Mouse (Mus musculus): Measurements from ENCODE around the gene Armc7.
A peak's percentile ranks its signal among the peaks of the same experiment; 100 is the strongest.
"Not testable (repeated sequence)": the region's sequence is repeated elsewhere in the genome, so short reads cannot be mapped to it uniquely, and the experiment has no call there.

Gene Armc7

GRCm38 (mm10) chr11:115491356-115492083 is 16.1 kb downstream of the Armc7 start, which contains the start of gene Nt5c:
Gene Nt5c (minus strand): TSS chr11:115491862.
- DNase-seq (ENCODE audit: low spot score) = peak; percentile 75

GRCm38 (mm10) chr11:115492387-115492786 is 16.9 kb downstream of the Armc7 start:
- DNase-seq (ENCODE audit: low spot score) = no peak

DNA sequence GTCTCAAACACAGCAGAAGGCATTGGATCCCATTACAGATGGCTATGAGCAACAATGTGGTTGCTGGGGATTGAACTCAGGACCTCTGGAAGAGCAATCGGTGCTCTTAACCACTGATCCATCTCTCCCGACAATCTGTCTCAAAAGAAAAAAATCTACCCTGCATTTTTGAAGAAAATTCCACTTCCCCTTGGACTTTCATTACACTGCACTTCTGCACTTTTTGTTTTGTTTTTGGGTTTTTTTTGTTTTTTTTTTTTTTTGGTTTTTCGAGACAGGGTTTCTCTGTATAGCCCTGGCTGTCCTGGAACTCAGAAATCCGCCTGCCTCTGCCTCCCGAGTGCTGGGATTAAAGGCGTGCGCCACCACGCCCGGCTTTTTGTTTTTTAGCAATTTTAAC is 21.1 kb downstream of the Armc7 start:
- not testable (repeated sequence) for DNase-seq (ENCODE audit: low spot score)

DNA sequence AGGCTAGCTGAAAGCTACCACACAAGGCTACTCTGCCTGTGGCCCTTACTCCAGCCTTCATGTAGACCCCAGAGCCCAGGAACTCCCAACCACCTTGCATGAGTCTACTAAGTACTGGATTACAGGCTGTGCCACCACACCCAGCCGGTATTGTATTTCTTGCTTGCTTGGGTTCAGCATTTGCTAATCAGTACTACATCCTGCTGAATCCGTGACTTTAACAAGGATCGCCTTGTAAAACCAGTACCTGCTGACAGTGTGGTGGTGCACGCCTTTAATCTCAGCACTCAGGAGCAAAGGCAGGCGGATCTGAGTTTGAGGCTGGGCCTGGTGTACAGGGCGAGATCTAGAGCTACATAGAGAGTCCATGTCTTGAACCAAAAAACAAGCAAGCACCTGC is 27.2 kb downstream of the Armc7 start:
- DNase-seq (ENCODE audit: low spot score) = no peak

DNA sequence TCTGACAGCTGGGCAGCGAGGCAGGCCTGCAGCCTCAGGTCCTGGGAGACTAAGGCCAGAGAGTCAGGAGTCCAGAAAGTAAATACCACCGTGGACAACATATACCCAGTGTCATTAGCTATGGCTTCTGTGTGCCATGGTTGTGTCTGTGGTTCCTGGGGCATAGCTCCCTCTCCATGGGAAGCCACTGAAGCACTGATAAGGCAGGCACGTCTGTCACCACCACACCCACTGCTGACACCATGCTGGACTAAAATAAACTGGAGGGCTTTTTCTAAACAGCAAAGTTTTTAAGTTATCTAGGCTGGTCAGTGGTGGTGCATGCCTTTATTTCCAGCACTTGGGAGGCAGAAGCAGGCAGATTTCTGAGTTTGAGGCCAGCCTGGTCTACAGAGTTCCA is 31.1 kb downstream of the Armc7 start:
- DNase-seq (ENCODE audit: low spot score) = no peak

DNA sequence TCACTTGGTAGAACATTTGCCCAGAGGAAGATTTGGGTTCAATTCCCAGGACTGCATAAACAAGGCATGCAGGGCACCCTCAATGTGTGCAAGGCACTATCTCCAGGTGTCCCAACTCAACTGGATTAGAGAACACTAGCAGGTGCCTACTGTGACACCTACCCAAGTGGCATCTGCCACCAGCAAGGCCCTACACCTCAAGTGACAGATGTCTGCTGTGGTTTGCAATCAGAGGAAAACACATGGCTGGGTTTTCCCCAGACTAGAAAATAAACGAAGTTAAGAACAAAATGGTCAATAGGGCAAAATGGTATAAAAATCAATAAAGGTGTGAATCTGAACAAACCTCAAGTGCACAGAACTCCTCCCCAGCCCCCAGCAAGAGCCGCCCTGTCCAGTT is 32.6 kb downstream of the Armc7 start:
- no peak for DNase-seq (ENCODE audit: low spot score)

DNA sequence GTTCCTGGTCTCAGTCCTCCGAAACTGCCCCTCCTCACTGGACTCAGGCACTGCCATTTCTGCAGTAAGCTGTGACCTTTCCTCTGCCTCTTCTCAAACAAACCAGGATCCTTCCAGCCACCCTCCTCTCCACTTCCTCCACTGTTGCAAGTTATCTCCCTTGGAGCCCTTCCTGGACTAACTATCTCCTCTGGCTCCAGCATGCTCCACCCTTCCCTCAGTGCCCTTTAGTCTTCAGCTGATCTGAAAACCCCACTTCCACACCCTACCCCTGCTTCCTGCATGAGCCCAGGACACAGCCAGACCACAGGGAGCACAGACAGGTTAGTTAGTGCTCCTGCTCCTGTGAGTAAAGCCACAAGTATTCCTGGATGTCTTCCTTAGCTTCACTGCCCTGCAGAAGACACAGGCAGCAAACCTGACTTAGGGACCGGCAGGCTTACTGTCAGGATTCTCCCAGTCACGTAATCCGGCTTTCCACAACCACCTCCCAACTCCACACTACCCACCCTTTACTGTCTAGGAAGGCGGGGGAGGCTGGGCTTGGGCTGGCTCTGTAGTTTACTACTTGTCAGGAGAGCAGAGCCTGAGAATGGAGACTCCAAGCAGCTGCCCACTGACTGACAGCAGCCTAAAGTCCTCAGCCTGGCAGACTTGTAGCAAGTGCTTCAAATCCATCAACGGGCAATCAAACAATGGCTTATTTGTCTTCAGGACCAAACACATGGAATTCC is 34.5 kb downstream of the Armc7 start:
- DNase-seq (ENCODE audit: low spot score) = no peak

- no peak for DNase-seq (ENCODE audit: low spot score)
Measured at GRCm38 (mm10) chr11:115510507-115510888, 35.0 kb downstream of the Armc7 start.

DNA sequence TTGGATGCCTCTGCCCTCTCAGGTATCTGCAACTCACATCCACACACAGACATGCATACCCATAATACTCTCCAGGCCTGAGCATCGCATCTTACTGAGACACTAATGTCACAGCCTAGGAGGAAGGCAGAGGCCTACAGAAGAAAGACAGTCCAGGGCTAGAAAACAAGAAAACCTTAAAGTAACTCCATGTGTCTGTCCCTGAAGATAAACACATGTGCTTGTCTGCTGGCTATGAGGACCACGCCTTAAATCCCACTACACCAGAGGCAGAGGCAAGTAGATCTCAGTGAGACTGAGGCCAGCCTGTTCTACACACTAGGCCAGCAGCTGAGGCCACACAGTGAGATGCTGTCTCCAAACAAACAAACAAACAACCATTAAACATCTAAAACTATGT is 35.7 kb downstream of the Armc7 start:
- peak; percentile 27 for DNase-seq (ENCODE audit: low spot score)

GRCm38 (mm10) chr11:115512004-115512403 is 36.5 kb downstream of the Armc7 start:
- no peak for DNase-seq (ENCODE audit: low spot score)

- peak; percentile 30 for DNase-seq (ENCODE audit: low spot score)
Measured at GRCm38 (mm10) chr11:115512407-115513183, 37.1 kb downstream of the Armc7 start.

DNA sequence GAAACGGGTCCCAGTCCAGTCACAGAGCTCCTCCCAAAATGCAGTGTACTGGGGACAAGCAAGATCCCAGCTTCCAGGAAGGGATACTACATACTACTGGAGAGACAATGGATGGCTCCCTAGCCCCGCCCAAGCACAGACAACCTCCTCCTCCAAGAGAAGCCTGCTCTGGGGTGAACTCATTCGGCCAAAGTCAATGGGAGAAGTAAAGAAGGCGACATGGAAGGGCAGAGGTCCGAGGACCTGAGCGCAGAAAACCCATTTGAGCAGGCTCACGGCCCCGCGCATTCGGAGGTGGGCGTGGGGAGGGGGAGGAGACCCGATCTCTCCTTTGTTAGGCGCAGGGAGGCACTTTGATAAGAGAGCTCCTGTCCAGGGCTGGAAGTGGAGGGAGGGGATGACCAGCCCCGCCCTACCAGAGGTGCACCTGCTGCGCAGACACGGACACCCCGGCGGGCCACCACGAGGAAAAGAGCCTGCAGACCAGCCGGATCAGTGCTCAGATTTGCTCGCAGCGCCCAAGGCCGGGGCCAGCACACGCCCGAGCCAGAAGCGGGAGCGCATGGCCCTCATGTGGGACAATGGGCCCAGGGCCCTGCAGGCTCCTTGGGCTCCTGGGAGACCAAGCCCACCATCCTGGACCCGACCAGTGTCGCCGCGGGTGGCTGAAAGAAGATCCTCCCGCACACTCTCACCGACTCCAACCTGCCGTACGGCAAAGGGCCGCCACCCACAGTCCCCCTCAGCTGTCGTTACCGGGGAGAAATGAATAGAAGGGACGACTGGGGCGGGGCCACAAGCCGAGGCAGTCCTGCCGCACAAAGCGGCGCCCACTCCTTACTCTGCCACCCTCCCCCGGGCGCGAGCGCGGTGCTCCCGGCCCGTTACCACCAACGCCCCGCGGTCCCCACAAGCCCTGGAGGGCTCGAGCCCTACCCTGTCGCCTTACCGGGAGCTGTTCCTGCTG is 38.1 kb downstream of the Armc7 start:
- no peak for DNase-seq (ENCODE audit: low spot score)

DNA sequence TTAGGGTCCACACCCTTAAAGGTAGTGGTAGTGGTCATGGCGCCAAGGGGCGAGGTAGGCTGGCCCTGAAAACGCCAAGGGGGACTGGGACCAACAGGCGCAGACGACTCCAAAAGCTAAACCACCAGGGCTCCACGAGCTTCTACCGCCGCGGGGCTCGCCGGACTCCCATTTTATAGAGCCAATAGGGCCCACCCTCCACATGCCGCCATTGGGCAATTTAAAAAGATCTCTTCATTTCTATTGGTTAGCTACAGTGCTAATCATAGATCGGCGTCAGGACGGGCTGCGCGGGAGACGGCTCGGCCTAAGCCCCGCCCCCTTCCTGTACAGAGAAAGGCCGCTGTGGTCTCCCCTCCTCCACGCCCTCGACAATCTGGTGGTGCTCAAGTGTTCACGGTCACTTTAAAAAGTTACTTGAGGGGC is 38.8 kb downstream of the Armc7 start, which contains the start of gene Jpt1:
Jpt1 (minus strand) TSS at position 150 of the 426 bp plus-strand sequence.
- DNase-seq (ENCODE audit: low spot score) = peak; percentile 95

DNA sequence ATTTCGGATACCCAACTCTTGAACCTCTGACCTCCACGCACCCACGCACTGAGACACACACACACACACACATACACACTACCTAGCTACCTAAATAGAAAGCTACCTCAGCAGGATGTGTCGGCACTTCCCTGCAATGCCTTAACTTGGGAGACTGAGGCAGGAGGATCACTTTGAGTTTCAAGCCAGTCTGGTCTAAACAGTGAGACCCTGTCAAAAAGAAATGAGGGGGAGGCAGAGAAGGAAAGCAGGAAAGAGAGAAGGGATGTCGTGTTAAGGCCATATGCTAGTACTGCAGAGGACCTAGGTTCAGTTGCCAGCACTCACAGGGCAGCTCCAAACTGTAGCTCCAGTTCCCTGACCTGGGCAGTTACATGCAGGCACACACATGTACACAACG is 39.6 kb downstream of the Armc7 start:
- DNase-seq (ENCODE audit: low spot score) = no peak

DNA sequence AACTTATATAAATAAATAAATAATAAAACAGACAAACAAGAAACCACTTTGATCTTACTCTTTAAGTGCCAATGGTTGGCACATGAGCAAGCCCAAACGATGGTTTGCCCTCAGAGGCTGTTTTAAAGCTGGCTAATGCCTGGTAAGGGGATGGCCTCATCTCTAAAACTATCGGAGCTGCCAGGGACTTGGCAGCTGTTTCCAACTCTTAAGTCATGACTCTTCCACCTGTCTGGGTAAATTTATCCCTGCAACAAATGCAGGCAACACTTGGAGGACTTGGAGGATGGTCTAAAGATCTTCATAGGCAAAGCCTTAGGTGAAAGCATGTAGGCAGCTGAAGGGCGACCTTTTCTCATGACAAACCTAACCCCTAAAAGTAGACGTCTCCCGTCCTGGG is 41.5 kb downstream of the Armc7 start:
- DNase-seq (ENCODE audit: low spot score) = no peak

DNA sequence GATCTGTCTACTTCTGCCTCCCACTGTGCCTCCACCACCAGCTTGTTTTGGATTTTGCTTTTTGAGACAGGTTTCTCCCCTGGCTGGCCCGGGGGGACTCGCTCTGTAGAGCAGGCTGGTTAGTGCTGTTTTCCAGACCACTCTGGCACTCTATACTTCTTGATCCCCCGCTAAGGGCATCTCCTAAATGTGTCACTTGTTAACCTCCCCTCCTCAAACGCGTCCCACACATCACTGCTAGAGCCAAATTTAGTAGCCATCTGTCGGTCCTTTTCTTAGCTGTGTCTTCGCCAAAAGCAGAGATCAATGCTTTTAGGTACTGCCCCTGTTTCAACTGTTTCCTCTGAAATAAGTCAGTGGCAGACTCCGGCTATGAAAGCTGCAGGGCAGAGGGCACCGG is 43.2 kb downstream of the Armc7 start:
- DNase-seq (ENCODE audit: low spot score) = no peak

DNA sequence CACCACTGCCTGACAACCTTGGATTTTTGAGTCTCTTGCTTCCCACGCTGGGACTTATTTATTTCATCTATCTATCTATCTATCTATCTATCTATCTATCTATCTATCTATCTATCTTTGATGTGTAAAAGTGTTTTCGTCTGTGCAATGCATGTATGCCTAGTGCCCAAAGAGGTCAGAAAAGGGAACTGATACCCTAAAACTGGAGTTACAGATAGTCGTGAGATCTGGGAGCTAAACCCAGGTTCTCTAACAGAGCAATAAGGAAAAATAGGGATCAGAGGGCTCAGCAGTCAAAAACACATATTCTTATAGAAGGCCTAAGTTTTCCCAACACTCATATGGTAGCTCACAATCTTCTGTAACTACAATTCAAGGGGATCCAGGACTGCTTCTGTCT is 44.1 kb downstream of the Armc7 start:
- DNase-seq (ENCODE audit: low spot score) = no peak

GRCm38 (mm10) chr11:115520218-115520617 is 44.8 kb downstream of the Armc7 start:
- no peak for DNase-seq (ENCODE audit: low spot score)

GRCm38 (mm10) chr11:115521080-115521479 is 45.6 kb downstream of the Armc7 start:
- DNase-seq (ENCODE audit: low spot score) = no peak

DNA sequence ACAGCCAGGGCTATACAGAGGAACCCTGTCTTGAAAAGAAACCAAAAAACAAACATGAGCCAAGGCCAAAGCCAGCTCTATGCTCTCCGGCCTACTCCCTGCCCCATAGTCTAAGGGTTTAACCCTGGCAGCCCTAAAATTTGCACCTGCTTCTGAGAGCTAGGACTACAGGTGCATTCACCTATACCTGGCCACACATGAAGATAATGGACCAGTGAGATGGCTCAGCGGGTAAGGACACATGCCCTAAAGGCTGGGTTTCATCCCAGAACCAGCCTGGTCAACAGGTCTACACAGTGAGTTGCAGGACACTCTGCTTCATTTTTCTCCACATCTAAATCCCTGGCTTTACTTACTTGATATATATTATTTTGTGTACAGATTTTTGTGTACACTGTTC is 46.8 kb downstream of the Armc7 start:
- no peak for DNase-seq (ENCODE audit: low spot score)

- DNase-seq (ENCODE audit: low spot score) = no peak
Measured at GRCm38 (mm10) chr11:115522703-115523102, 47.2 kb downstream of the Armc7 start.
